Mouse (Mus musculus) ES-E14 (cell line): ENCODE measurements around the gene Sptlc3.

ENCODE experiments used
- CHD2 ChIP-seq: IDR thresholded peaks from 2 replicates; pipeline ENCODE4 v1.6.1; 2014; ENCODE audit warnings: mild to moderate bottlenecking, low read depth, low read length, inconsistent platforms
- MAFK ChIP-seq: IDR thresholded peaks from 2 replicates; pipeline ENCODE4 v1.6.1; 2014; ENCODE audit warnings: mild to moderate bottlenecking, low read depth, low read length, inconsistent platforms; ENCODE audit not compliant: insufficient read depth
- ZNF384 ChIP-seq: IDR thresholded peaks from 2 replicates; pipeline ENCODE4 v1.6.1; 2012; ENCODE audit warnings: low read depth, low read length, inconsistent platforms

- TF ChIP-seq MAFK = no peak
- no peak for TF ChIP-seq ZNF384
- no peak for TF ChIP-seq CHD2
Measured at GRCm38 (mm10) chr2:139612410-139613107, 118.8 kb downstream of the Sptlc3 start.
